23 mouse cellular contexts compared by ENCODE assay signal in genomic region chr10:37618606-37619005, GRCm38 (mm10).
DNase-seq lines count a peak whose midpoint lies in the region; ATAC-seq lines count a peak whose summit lies in the region.
"Had no signal": no experiment of that assay in that cellular context is flagged by ENCODE, and none has a peak within 500 bp of the region (broad histone marks: within the 10 kb centered on the region; RNA-seq: fewer than 3 reads in every experiment).

No protein-coding gene starts in this region.

- H3K27ac ChIP-seq in midbrain, embryonic 11.5 days (ENCODE audit: low read depth, low read length) = no peak overlapping the region
- H3K27ac ChIP-seq in midbrain, embryonic 15.5 days = no peak overlapping the region
- 0 out of 2 replicates have a peak overlapping the region, but pooled peaks have one; percentile 3 for H3K27ac ChIP-seq in embryonic facial prominence, embryonic 12.5 days
- H3K27ac ChIP-seq: embryonic facial prominence, embryonic 13.5 days; forebrain, embryonic 15.5 days; hindbrain, embryonic 10.5 days; hindbrain, embryonic 13.5 days had no signal

- no peak overlapping the region for H3K9ac ChIP-seq in midbrain, embryonic 11.5 days (ENCODE audit: low read length)
- H3K9ac ChIP-seq in midbrain, embryonic 15.5 days = no peak overlapping the region
- H3K9ac ChIP-seq in embryonic facial prominence, embryonic 12.5 days = no peak overlapping the region
- H3K9ac ChIP-seq: embryonic facial prominence, embryonic 13.5 days; forebrain, embryonic 12.5 days; forebrain, embryonic 15.5 days; hindbrain, embryonic 13.5 days had no signal

- peaks cover 3% of the 10 kb centered on the region; the same call in 1 of the 2 replicates for H3K4me1 ChIP-seq in midbrain, embryonic 11.5 days (ENCODE audit: control insufficient read depth, insufficient read depth, low read length)
- H3K4me1 ChIP-seq in midbrain, embryonic 15.5 days = no peaks in the 10 kb centered on the region
- peaks cover 15% of the 10 kb centered on the region for H3K4me1 ChIP-seq in embryonic facial prominence, embryonic 12.5 days

- ATAC-seq in midbrain, embryonic 11.5 days (ENCODE audit: low FRiP score) = no peak
- ATAC-seq in midbrain, embryonic 15.5 days (replicated peaks) = no peak
- ATAC-seq in embryonic facial prominence, embryonic 12.5 days (ENCODE audit: insufficient number of reproducible peaks, insufficient read depth, low FRiP score, low TSS enrichment) = no peak
- ATAC-seq: CD4-positive, CD25-positive, alpha-beta regulatory T cell, adult 4 months; hindbrain, embryonic 16.5 days had no signal

- H3K9me3 ChIP-seq in midbrain, embryonic 11.5 days (ENCODE audit: control insufficient read depth, low read length) = no peaks in the 10 kb centered on the region
- no peaks in the 10 kb centered on the region for H3K9me3 ChIP-seq in midbrain, embryonic 15.5 days
- H3K9me3 ChIP-seq in embryonic facial prominence, embryonic 12.5 days = no peaks in the 10 kb centered on the region
- H3K9me3 ChIP-seq: embryonic facial prominence, embryonic 13.5 days; forebrain, embryonic 12.5 days; forebrain, embryonic 15.5 days; hindbrain, embryonic 10.5 days; hindbrain, embryonic 13.5 days had no signal

- no peak overlapping the region for H3K4me2 ChIP-seq in midbrain, embryonic 11.5 days
- H3K4me2 ChIP-seq in midbrain, embryonic 15.5 days = no peak overlapping the region
- H3K4me2 ChIP-seq in embryonic facial prominence, embryonic 12.5 days (replicated peaks) = no peak overlapping the region
- H3K4me2 ChIP-seq: embryonic facial prominence, embryonic 13.5 days; forebrain, embryonic 12.5 days; forebrain, embryonic 15.5 days; hindbrain, embryonic 13.5 days had no signal

- WGBS in midbrain, embryonic 11.5 days = 79% methylated on average over 1 of the region's 1 CpGs
- WGBS in midbrain, embryonic 15.5 days = 86% methylated on average over 1 of the region's 1 CpGs
- 68% methylated on average over 1 of the region's 1 CpGs for WGBS in embryonic facial prominence, embryonic 12.5 days

- H3K27me3 ChIP-seq in midbrain, embryonic 11.5 days (ENCODE audit: control insufficient read depth, insufficient read depth, low read length) = no peaks in the 10 kb centered on the region
- H3K27me3 ChIP-seq in midbrain, embryonic 15.5 days (replicated peaks) = no peaks in the 10 kb centered on the region
- no peaks in the 10 kb centered on the region for H3K27me3 ChIP-seq in embryonic facial prominence, embryonic 12.5 days
- H3K27me3 ChIP-seq: embryonic facial prominence, embryonic 13.5 days; forebrain, embryonic 12.5 days; forebrain, embryonic 15.5 days; hindbrain, embryonic 13.5 days had no signal

- peak; percentile 69 for DNase-seq in midbrain, embryonic 11.5 days (ENCODE audit: low spot score, missing footprints)
- DNase-seq in thymus, postnatal 25 days = peak; percentile 4
- no peak for DNase-seq in thymus, adult 18-20 months
- no peak for DNase-seq in kidney, postnatal 14 days
- no peak for DNase-seq in embryo, embryonic 10 days (ENCODE audit: low spot score)
- DNase-seq: adrenal gland, adult 2 months; adrenal gland, postnatal 14 days; cerebellum, adult 11 months; cerebellum, adult 2 months; cerebellum, adult 9-11 months; cerebellum, postnatal 25 days; gastrocnemius, postnatal 25 days; heart, adult 18-20 months had no signal

- H3K4me3 ChIP-seq in midbrain, embryonic 11.5 days (ENCODE audit: low read depth, low read length) = no peak overlapping the region
- no peak overlapping the region for H3K4me3 ChIP-seq in midbrain, embryonic 15.5 days
- H3K4me3 ChIP-seq in embryonic facial prominence, embryonic 12.5 days = no peak overlapping the region
- H3K4me3 ChIP-seq: embryonic facial prominence, embryonic 13.5 days; erythroblast, embryonic 14.5 days; forebrain, embryonic 12.5 days; forebrain, embryonic 15.5 days; hindbrain, embryonic 10.5 days; hindbrain, embryonic 13.5 days had no signal

- no peaks in the 10 kb centered on the region for H3K36me3 ChIP-seq in midbrain, embryonic 11.5 days (ENCODE audit: control insufficient read depth, insufficient read depth, low read length)
- H3K36me3 ChIP-seq in midbrain, embryonic 15.5 days (replicated peaks) = no peaks in the 10 kb centered on the region
- H3K36me3 ChIP-seq in embryonic facial prominence, embryonic 12.5 days = no peaks in the 10 kb centered on the region
- H3K36me3 ChIP-seq: embryonic facial prominence, embryonic 13.5 days; forebrain, embryonic 12.5 days; forebrain, embryonic 15.5 days; hindbrain, embryonic 10.5 days; hindbrain, embryonic 13.5 days had no signal

Comparison
In these comparisons a context has a peak if more than half of its experiments do, and no peak if none do; other contexts are left out.
1. DNase-seq: peak in midbrain, embryonic 11.5 days (single experiment) and thymus, postnatal 25 days (single experiment); none in thymus, adult 18-20 months (0 of 2), kidney, postnatal 14 days (single experiment) and embryo, embryonic 10 days (single experiment).